Mouse (Mus musculus) brain, embryonic 14.5 days (tissue): ENCODE data around the gene Retreg1.

Experiments used
- CTCF ChIP-seq: fragments of 200-500 bp; IDR thresholded peaks from 2 replicates; pipeline ENCODE4 v1.5.1; 2012; ENCODE audit warnings: inconsistent platforms, mild to moderate bottlenecking, moderate library complexity, borderline replicate concordance; ENCODE audit not compliant: insufficient read depth, insufficient read length; ENCODE audit errors: extremely low read depth
- POLR2A ChIP-seq: fragments of 200-500 bp; IDR thresholded peaks from 2 replicates; pipeline ENCODE4 v1.6.1; 2012; ENCODE audit warnings: mild to moderate bottlenecking, inconsistent platforms, borderline replicate concordance; ENCODE audit not compliant: poor library complexity, insufficient read depth, insufficient read length, severe bottlenecking; ENCODE audit errors: extremely low read depth

DNA sequence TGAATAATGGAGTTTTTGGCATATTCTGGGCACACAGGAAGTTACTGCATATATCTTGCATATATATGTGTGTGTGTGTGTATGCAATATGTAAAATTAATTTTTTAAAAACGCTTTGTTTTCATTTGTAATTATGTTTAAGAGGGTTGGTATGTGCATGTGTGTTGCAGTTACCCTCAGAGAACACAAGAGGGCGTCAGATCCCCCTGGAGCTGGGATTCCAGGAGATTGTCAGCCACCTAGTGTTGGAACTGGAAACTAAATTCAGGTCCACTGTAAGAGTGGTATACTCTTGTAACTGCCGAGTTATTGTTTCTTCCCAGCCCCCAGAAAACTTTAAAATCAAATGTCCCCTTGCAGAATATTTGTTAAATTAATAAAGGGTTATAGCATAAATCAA is 46.6 kb upstream of the Retreg1 start:
- TF ChIP-seq CTCF (peak; percentile 81), POLR2A (no peak)
